Mouse (Mus musculus) adipocyte (in vitro differentiated cells): ENCODE data around the gene Cyp4a29.
"Not testable (repeated sequence)": the region's sequence is repeated elsewhere in the genome, so short reads cannot be mapped to it uniquely, and the experiment has no call there.

Experiments
- DNase-seq: peaks from one replicate; pipeline ENCODE4 v3.0.0-alpha.2; 2016; ENCODE audit warnings: low spot score

Cyp4a29 gene

DNA sequence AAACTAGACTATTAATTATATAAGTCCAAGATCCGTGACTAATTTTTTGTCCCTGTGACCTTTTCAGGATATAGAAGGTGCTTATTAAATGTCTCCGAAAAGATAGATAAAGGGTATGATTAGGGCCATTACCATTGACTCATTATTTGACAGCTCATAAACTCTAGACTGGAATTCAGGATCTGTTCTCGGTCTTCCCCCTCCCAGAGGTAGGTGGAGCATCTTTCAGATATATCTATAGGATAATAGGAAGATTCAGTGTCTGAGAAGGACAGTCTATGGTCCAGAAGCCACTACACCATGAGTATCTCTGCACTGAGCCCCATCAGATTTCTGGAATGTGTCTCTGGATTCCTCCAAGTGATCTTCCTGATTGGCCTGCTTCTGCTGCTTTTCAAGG, at the start of gene Cyp4a29:
Cyp4a29 (plus strand) TSS at position 301 of the 400 bp plus-strand sequence.
- no peak for DNase-seq

DNA sequence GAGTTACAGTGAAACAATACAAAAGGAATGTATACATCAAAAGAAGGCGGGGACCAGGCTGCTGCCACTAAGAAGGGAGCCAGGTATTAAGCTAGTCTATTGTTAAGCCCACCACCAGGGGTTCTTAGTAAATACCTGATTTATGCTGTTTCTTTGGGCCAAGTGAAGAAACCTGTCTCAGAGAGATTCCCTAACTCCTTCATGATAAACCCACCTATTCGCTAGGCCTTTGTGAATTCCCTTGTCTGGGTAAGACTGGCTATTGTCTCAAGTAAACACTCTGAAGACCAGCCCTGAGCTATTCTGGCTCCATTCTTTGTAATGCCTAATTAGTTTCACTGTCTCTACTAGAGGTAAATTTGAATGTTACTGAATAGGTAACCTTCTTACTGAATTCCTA, 9.0 kb upstream of the Cyp4a29 start:
- not testable (repeated sequence) for DNase-seq

DNA sequence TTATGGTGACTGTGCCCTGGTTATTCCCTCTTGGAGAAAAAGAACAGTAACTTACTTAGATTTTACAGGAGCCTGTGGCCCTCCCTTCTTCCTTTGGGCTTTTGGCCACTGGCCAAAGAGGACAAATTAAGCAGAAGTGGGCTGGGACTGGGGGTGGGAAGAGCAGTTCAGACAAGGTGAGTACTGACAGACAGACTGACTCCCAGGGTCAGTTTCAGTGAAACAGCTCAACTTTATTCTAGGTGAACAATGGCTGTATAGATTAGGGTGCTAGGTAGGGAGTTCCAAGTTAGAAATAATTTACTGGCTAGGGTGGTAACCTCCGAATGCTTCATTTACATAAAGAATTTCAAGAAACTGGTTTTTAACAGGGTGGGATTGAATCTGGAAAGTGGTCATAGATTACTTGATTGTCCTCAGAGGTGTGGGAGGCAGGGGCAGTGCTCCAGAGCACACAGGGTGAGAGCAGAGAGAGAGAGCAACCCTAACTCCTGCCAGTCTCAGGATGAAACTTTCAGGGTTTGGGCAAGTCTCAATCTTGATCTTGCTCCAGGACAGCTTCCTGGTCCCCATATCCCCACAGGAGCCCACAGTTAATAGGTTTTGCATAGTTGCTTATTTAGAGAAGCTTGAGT, 5.3 kb upstream of the Cyp4a29 start:
- no peak for DNase-seq

DNA sequence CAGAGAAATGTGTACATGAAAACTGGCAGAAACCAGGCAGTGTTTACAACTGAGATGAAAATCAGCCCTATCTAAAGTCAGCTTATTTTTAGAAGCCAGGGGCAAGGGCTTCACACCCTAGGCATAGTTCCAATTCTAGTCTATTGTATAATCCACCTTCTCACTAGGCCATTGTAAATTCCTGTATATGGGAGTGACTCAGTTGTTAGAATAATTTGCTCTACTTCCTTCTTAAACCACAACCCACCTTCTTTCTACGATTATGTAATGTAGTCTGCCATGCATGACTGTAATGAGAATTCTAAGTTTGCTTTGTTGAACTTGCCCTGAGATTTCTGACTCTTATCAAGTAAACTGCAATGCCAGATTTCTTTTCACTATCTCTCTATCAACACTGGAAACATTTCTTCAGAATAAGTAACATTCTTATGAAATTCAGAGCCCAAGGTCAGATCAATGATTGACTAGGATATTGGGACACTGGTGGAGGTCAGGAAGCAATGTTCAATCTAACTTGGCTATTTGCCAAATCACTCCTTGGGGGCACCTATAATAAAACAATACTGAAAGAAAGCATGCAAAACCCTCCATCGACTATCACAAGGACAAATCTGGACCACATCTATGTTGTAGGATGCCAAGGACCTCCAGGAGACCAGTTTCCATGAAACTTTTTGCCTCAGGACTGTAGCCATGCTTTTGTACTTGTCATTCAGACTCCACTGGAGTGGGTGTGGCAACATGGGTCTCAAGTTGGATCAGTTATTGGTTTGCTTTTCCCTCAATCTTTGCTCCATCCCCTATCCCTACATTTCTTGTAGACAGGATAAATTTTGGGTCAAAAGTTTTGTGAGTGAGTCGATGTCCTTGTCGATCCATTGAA, 23.0 kb downstream of the Cyp4a29 start:
- not testable (repeated sequence) for DNase-seq

DNA sequence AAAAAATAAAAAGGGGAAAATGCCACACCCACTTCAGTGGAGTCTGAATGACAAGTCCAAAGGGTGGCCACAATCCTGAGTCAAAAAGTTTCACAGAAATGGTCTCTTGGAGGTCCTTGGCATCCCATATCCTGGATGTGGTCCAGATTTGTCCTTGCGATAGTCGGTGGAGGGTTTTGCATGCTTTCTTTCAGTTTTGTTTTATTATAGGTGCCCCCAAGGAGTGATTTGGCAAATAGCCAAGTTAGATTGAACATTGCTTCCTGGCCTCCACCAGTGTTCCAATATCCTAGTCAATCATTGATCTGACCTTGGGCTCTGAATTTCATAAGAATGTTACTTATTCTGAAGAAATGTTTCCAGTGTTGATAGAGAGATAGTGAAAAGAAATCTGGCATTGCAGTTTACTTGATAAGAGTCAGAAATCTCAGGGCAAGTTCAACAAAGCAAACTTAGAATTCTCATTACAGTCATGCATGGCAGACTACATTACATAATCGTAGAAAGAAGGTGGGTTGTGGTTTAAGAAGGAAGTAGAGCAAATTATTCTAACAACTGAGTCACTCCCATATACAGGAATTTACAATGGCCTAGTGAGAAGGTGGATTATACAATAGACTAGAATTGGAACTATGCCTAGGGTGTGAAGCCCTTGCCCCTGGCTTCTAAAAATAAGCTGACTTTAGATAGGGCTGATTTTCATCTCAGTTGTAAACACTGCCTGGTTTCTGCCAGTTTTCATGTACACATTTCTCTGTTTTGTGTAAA, 36.5 kb downstream of the Cyp4a29 start:
- not testable (repeated sequence) for DNase-seq

DNA sequence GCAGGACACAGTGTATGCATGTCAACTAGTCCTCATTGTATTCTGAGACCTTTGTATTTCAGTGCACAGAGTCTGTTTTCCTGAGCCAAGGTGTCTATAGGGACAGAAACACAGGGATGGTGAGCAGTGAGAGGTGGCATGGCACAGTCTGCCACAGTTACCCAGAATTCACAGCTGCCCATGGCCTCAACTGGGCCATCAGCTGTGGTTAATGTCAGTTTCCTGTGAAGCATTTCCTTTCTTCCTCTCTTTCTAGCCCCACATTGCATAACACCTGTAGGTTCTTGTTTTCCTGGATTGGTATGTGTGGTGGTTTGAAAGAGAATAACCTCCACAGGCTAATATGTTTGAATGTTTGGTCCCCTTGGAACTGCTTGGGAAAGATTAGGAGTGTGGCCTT, 38.5 kb downstream of the Cyp4a29 start:
- no peak for DNase-seq

DNA sequence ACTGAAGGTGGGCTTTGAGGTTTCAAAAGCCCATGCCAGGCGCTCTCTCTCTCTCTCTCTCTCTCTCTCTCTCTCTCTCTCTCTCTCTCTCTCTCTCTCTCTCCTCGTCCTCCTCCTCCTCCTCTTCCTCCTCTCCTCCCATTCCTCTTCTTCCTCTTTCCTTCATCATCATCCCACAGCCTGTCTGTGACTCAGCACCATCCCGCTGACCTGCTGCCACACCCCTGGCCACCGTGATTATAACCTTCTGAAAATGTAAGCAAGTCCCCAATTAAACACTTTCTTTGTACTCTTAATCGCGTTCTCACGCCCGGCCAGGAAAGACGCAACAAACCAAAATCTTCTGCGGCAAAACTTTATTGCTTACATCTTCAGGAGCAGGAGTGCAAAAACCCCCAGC, 38.9 kb downstream of the Cyp4a29 start:
- DNase-seq: not testable (repeated sequence)

DNA sequence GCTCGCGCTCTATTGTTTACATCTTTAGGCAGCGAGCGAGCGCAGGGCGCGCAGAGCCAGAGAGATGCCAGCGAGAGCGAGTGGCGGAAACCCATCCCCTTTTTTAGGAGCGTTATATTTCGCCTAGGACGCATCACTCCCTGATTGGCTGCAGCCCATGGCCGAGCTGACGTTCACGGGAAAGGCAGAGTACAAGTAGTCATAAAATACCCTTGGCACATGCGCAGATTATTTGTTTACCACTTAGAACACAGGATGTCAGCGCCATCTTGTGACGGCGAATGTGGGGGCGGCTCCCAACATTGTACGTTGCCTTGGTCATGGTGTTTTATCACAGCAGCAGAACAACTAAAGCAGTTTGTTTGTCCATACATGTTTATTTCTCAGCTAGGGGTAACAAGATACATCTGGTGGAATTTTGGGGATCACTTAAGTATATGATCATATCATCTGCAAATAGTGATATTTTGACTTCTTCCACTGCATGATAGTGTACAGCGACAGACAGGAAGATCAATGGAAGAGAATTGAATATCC, 39.4 kb downstream of the Cyp4a29 start:
- DNase-seq: not testable (repeated sequence)

DNA sequence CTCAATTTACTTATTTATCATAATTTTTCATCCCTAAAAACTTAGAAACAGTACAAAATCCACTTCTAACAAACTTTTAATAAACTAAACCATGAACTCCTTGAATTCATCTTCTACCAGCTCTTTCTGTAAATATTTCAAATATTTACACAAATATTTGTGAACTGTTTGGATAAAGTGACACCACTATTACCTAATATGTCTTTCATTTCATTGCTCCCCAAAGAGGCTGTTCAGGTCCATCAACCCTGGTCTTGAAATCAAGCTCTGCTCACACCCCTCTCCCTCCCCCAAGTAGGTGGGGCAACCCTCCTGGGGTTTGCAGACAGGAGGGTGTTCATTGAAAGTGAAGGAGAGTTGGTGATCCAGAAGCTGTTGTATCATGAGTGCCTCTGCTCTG, 56.9 kb downstream of the Cyp4a29 start, which contains the start of gene Cyp4a12a:
Cyp4a12a (plus strand) TSS at position 301 of the 400 bp plus-strand sequence.
- not testable (repeated sequence) for DNase-seq
